Mouse (Mus musculus) forebrain, embryonic 10.5 days (tissue): Measurements from ENCODE around the gene Aifm3. TPM values are rescaled to one million over a fixed set of nuclear protein-coding genes. Genes with fewer than 3 reads are reported as not detected.
"Not testable (repeated sequence)": the region's sequence is repeated elsewhere in the genome, so short reads cannot be mapped to it uniquely, and the experiment has no call there.

Experiments
- DNase-seq: peaks from one replicate; pipeline ENCODE4 v3.0.0-alpha.2; 2017; ENCODE audit warnings: low spot score; ENCODE audit errors: extremely low spot score
- H3K27ac ChIP-seq: fragments of 300-500 bp; sonication (generic); 2 replicates; pipeline ENCODE4 v1.5.1; 2016; ENCODE audit warnings: mild to moderate bottlenecking
- H3K27me3 ChIP-seq: fragments of 300-500 bp; sonication (generic); 2 replicates; pipeline ENCODE4 v1.6.1; 2016; ENCODE audit warnings: mild to moderate bottlenecking; ENCODE audit not compliant: poor library complexity, severe bottlenecking
- H3K36me3 ChIP-seq: fragments of 300-500 bp; sonication (generic); replicated peaks from 2 replicates; pipeline ENCODE4 v1.6.1; 2016; ENCODE audit warnings: mild to moderate bottlenecking, moderate library complexity
- H3K4me1 ChIP-seq: fragments of 300-500 bp; sonication (generic); 2 replicates; pipeline ENCODE4 v1.6.1; 2016
- H3K4me3 ChIP-seq: fragments of 300-500 bp; sonication (generic); 2 replicates; pipeline ENCODE4 v1.5.1; 2016; ENCODE audit warnings: mild to moderate bottlenecking, moderate library complexity
- H3K9me3 ChIP-seq: fragments of 300-500 bp; sonication (generic); 2 replicates; pipeline ENCODE4 v1.6.1; 2016; ENCODE audit warnings: mild to moderate bottlenecking, moderate library complexity
- WGBS: fragments of 180-500 bp; shearing (Covaris S2); methylation state at CpG from one replicate; pipeline ENCODE4 v1.1.7; 2016; 5-methylcytosine and 5-hydroxymethylcytosine counted together
- polyA plus RNA-seq: library from polyadenylated mRNA; unstranded; fragments of >200 nt; fragmentation: Nextera tagmentation; extraction: Ambion mirVana; gene quantifications from 2 replicates; pipeline ENCODE4 v1.2.1, GENCODE M21; 2016

The Aifm3 gene
- polyA plus RNA-seq, 1 experiment from 2014 or later: 2.8 TPM

DNA sequence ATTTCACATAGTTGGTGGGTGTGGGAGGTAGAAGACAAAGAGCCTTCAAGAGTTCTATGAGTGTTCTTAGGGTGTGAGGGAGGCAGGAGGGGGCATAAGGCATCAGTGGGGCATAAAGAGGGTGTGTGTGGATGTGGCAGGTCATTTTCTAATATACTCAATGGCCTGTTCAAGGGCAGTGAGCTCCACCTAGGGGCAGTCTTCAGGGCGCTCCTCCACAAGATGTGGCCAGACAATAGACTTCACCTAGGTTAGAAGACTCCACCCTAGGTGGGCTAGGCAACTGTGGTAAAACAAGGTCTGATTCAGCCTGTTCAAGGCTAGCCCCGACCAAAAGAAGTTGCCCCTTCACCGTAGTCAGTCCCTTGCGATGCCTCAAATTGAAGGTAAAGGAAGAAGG lies 42.9 kb downstream of the Aifm3 start:
- H3K9me3 ChIP-seq: peaks cover 3% of the 10 kb centered on the region; the same call in 1 of the 2 replicates
- H3K36me3 ChIP-seq: peaks cover 21% of the 10 kb centered on the region
- H3K27me3 ChIP-seq: no peaks in the 10 kb centered on the region
- peak overlapping the region; percentile 69; the same call in 1 of the 2 replicates for H3K4me3 ChIP-seq
- 51% methylated on average over 4 of the region's 4 CpGs for WGBS
- DNase-seq: no peak
- no peak overlapping the region for H3K27ac ChIP-seq
- H3K4me1 ChIP-seq: peaks cover 27% of the 10 kb centered on the region

DNA sequence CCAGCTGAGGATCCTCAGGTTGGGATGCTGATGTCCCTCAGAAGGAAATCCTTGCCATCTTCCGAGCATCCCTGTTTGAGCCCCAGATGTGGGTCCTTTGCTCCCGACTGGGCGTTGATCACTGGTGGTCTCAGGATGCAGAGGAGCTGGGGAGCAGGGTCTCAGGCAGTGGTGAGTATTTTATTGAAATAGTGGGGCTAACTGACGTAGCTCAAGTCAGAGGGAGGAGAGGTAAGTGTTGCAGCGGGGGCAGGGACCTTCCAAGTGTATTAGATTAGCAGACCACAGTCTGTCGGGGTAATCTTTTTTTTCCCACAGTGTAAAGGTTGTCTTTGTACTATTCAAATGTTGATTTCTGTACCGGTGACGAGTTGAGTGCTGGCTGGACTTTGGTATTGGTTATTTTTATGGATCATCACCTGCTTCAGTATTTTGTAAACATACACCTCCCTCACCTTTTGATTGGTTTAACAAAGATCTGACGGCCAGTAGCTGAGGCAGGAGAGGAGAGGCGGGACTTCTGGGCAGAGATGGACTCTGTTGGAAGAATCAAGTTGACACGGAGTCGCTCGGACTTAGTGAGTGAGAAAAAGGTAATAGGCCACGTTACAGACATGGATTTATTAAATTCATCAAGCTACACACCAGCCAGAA lies 43.4 kb downstream of the Aifm3 start:
- peaks cover 27% of the 10 kb centered on the region for H3K4me1 ChIP-seq
- no peak overlapping the region for H3K27ac ChIP-seq
- H3K4me3 ChIP-seq: no peak overlapping the region
- no peak for DNase-seq
- peaks cover 3% of the 10 kb centered on the region; the same call in 1 of the 2 replicates for H3K9me3 ChIP-seq
- H3K36me3 ChIP-seq: peaks cover 16% of the 10 kb centered on the region
- no peaks in the 10 kb centered on the region for H3K27me3 ChIP-seq
- 69% methylated on average over 14 of the region's 14 CpGs for WGBS

DNA sequence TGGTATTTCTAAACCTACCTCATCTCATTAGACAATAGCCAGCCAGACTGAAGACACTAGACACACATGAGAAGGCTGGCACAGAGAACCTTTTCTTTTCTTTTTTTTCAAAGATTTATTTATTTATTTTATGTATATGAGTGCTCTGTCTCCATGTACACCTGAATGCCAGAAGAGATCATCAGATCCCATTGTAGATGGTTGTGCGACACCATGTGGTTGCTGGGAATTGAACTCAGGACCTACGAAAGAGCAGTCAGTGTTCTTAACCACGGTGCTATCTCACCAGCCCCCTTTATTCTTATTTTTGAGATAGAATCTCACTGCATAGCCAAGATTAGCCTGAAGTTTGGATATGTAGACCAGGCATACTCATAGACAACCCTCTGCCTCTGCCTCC lies 47.2 kb downstream of the Aifm3 start:
- peaks cover 3% of the 10 kb centered on the region; the same call in 1 of the 2 replicates for H3K9me3 ChIP-seq
- WGBS: 89% methylated on average over 3 of the region's 3 CpGs
- DNase-seq: no peak

DNA sequence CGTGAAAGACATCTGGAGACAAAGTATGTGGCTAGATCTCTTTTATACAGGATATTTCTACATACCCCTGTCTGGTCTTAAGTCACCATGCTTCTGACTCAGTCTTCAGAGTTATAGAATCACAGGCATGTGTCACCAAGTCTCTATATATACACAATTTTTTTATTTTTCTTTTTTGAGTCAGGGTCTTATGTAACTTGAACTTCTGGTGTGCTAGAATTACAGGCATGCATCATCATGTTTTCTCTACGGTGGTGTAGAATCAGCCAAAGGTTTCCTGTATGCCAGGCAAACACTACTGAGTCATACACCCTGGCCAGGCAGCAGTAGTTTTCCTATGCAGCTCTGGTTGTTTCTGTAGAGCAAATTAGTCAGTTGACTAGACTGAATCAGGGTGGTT lies 53.2 kb downstream of the Aifm3 start:
- Histone ChIP-seq H3K9me3 (no peaks in the 10 kb centered on the region), H3K27me3 (no peaks in the 10 kb centered on the region), H3K36me3 (no peaks in the 10 kb centered on the region), H3K4me3 (no peak overlapping the region), H3K27ac (no peak overlapping the region), H3K4me1 (no peaks in the 10 kb centered on the region)
- no peak for DNase-seq
- 89% methylated on average over 2 of the region's 2 CpGs for WGBS

More for the DNA sequence above, 47.2 kb downstream of the Aifm3 start:
- Histone ChIP-seq H3K4me1 (peaks cover 8% of the 10 kb centered on the region), H3K27me3 (no peaks in the 10 kb centered on the region), H3K4me3 (no peak overlapping the region), H3K27ac (no peak overlapping the region), H3K36me3 (no peaks in the 10 kb centered on the region)

DNA sequence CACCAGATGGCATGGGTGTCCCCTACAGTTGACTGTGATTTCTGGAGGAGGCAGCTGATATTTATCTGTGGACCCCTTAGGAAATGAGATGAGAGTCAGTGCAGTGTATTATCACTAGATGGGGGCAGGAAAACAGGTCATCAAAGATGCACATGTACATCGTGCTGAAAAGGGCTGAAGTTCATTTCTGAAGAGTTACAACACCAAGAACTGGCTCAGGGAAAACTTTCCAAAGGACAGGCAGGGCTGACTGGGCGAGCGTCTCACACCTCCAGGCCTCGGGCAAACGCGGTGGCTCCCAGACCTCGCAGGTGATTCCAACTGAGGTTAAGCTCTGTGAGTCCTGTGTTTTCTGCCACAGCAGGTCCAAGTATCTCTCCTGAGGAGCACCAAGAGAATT lies 63.4 kb downstream of the Aifm3 start:
- peaks cover 27% of the 10 kb centered on the region for H3K4me1 ChIP-seq
- no peak overlapping the region for H3K27ac ChIP-seq
- DNase-seq: no peak
- no peaks in the 10 kb centered on the region for H3K27me3 ChIP-seq
- no peak overlapping the region for H3K4me3 ChIP-seq
- no peaks in the 10 kb centered on the region for H3K36me3 ChIP-seq
- no peaks in the 10 kb centered on the region for H3K9me3 ChIP-seq
- WGBS: 87% methylated on average over 7 of the region's 7 CpGs

DNA sequence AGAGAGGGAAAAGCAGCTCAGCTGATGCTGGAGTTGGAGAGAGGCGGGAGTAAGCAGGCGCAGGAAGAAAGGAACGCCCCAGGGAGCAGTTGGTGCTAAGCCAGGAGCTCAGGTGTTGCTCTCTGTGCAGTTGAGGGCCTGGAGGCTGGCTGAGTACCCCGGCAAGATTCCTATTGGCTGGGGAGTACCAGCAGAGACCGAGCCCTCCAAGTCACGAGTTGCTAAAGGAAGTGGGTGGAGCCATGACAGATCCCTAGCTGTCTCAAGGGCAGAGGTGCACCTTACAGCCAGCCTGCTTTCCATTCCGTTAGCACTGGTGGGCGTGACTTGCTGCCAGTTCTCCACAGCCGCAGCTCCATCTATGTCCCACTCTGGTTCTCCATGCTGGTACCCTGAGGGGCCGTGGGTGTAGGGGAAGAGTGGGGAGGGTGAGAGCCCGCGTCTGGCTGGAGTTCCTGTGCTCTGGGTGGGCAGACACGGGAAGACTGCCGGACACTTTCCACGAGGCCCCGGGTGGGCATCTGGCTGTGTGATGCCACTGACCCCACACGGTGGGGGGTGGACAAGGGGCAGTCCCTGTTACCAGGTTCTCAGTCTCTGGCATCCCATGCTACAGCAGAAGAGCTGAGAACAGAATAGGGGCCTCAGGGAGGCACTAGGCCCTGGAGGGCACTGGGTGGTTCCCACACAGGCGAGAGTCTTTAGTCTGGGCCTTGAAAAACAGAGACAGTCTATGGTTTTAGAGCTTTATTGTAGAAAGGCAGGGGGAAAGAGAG lies 64.7 kb downstream of the Aifm3 start:
- Histone ChIP-seq H3K9me3 (no peaks in the 10 kb centered on the region), H3K27me3 (peaks cover under 1% of the 10 kb centered on the region; the same call in 1 of the 2 replicates), H3K36me3 (no peaks in the 10 kb centered on the region), H3K27ac (peak overlapping the region; percentile 86), H3K4me3 (peak overlapping the region; percentile 45), H3K4me1 (peaks cover 40% of the 10 kb centered on the region)
- WGBS: 5% methylated on average over 18 of the region's 18 CpGs
- DNase-seq: peak; percentile 65

DNA sequence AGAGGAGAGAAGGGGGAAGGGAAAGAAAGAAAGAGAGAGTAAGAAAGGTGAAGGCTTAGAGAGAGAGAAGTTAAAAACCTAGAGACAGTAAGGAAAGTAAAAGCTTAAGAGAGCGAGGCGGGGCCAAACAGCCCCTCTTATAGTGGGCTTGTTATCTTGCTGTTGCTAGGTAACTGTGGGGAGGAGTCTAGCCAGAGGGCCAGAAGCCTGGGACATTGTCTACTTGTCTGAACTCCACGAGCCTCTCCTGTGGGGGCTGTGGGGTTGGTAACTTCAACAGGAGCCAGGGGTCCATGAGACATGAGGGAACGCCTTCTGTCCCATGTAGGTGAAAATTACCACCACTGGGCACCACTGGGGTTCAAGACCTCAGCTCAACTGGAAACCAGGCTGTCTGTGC lies 65.3 kb downstream of the Aifm3 start:
- H3K27ac ChIP-seq: peak overlapping the region; percentile 86

DNA sequence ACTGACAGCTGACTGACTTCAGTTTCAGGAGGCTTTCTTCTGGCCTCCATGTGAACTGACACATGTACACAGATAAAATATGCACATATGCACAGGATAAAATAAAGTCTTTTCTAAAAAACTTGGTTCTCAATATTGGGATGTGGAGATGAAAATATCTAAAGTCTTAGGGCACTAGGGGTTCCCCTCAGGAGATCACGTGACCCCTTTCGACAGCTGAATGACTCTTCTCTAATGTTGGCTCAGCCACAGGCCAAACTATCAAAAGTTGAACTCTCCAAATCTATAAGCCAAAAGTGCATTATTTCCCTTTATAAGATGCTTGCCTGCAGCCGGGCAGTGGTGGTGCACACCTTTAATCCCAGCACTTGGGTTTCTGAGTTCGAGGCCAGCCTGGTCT lies 66.8 kb downstream of the Aifm3 start:
- Histone ChIP-seq H3K4me3 (no peak overlapping the region), H3K9me3 (no peaks in the 10 kb centered on the region), H3K27me3 (peaks cover 21% of the 10 kb centered on the region), H3K4me1 (peaks cover 61% of the 10 kb centered on the region), H3K27ac (no peak overlapping the region), H3K36me3 (no peaks in the 10 kb centered on the region)
- DNase-seq: no peak
- WGBS: 86% methylated on average over 4 of the region's 4 CpGs

More for the DNA sequence above, 65.3 kb downstream of the Aifm3 start:
- DNase-seq: peak; percentile 59
- WGBS: 13% methylated on average over 4 of the region's 4 CpGs
- Histone ChIP-seq H3K4me3 (peak overlapping the region; percentile 45; the same call in 1 of the 2 replicates), H3K4me1 (peaks cover 46% of the 10 kb centered on the region)
- not testable (repeated sequence) for H3K36me3 ChIP-seq, H3K27me3 ChIP-seq, H3K9me3 ChIP-seq

DNA sequence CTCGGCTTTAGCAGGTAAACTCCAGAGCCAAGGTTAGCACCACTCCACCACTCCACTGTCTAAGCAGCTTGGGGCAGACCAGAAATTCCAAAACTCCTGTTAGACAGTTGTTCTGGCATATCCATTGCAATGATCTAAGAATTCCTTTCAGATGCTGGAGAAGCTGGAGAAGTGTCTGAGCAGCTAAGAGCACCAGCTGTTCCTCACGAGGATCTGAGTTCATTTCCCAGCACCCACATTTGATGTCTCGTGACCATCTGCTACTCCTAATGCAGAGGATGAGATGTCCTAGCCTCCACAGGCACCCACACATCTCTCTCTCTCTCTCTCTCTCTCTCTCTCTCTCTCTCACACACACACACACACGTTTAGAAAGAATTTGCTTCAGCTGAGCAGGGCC lies 67.5 kb downstream of the Aifm3 start:
- no peaks in the 10 kb centered on the region for H3K36me3 ChIP-seq
- no peak for DNase-seq
- WGBS: 67% methylated on average over 4 of the region's 4 CpGs
- peaks cover 68% of the 10 kb centered on the region for H3K4me1 ChIP-seq
- H3K27ac ChIP-seq: no peak overlapping the region
- peaks cover 26% of the 10 kb centered on the region for H3K27me3 ChIP-seq
- no peak overlapping the region for H3K4me3 ChIP-seq
- no peaks in the 10 kb centered on the region for H3K9me3 ChIP-seq

Other genes starting within 250 kb of the Aifm3 start
- gene Tmem191c, start 213.5 kb upstream of the Aifm3 start, polyA plus RNA-seq: 7.8 and 8.8 TPM in 2 replicates
- 0.15 and 0.20 TPM in 2 replicates for gene Serpind1, start 158.2 kb upstream of the Aifm3 start, polyA plus RNA-seq
- gene Snap29, start 83.6 kb upstream of the Aifm3 start, polyA plus RNA-seq: 11.5 and 12.0 TPM in 2 replicates
- 38.6 and 39.2 TPM in 2 replicates for gene Pi4ka, start 83.3 kb upstream of the Aifm3 start, polyA plus RNA-seq
- gene Crkl, start 37.6 kb upstream of the Aifm3 start, polyA plus RNA-seq: 72.9 and 73.4 TPM in 2 replicates
- gene Lztr1, start 19.1 kb downstream of the Aifm3 start, polyA plus RNA-seq: 78.1 and 92.3 TPM in 2 replicates
- 51.7 and 53.4 TPM in 2 replicates for gene Thap7, start 41.5 kb downstream of the Aifm3 start, polyA plus RNA-seq
- 0.26 and 0.51 TPM in 2 replicates for gene Lrrc74b, start 71.6 kb downstream of the Aifm3 start, polyA plus RNA-seq
- 0.46 and 0.62 TPM in 2 replicates for gene P2rx6, start 72.3 kb downstream of the Aifm3 start, polyA plus RNA-seq
- 2.2 and 2.7 TPM in 2 replicates for gene Slc7a4, start 93.6 kb downstream of the Aifm3 start, polyA plus RNA-seq
- 65.6 and 66.6 TPM in 2 replicates for gene Smpd4, start 129.7 kb downstream of the Aifm3 start, polyA plus RNA-seq
- gene Ccdc74a, start 156.9 kb downstream of the Aifm3 start, polyA plus RNA-seq: 7.0 and 7.1 TPM in 2 replicates
- 47.4 and 47.5 TPM in 2 replicates for gene Med15, start 243.3 kb downstream of the Aifm3 start, polyA plus RNA-seq